Comparison of ENCODE assay signal across 9 mouse cellular contexts in the genomic region with DNA sequence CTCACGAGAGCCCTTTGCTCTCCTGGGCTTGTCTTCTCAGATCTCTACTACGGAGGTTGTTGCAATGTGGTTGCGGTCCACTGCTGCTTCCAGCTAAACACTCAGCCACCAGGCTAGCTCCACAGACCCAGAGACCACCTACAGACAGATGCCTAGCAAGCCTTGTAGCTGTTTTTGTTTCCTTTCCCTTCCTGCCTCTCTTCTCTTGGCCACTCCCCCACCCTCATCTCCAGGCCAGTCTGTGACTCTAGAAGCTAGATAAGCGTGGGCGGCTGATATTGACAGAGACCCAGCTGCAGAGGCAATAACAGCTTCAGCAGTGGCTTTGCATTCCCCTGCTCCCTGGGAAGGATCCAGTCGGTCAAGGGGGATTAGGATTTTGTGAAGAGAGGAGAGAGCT. TPM values are rescaled to one million over a fixed set of nuclear protein-coding genes. Genes with fewer than 3 reads are reported as not detected.
DNase-seq lines count a peak whose midpoint lies in the region; ATAC-seq and TF ChIP-seq lines count a peak whose summit lies in the region.
"Had no signal": no experiment of that assay in that cellular context is flagged by ENCODE, and none has a peak within 500 bp of the region (broad histone marks: within the 10 kb centered on the region; RNA-seq: fewer than 3 reads in every experiment).

A gene (minus strand): TSS at position 150 of the 400 bp plus-strand sequence.

- H3K27me3 ChIP-seq in embryonic facial prominence, embryonic 14.5 days (replicated peaks; ENCODE audit: control insufficient read depth, insufficient read depth, low read length): no peaks in the 10 kb centered on the region
- H3K27me3 ChIP-seq in embryonic facial prominence, embryonic 10.5 days (replicated peaks; ENCODE audit: low read depth, poor library complexity, severe bottlenecking): no peaks in the 10 kb centered on the region
- H3K27me3 ChIP-seq in forebrain, embryonic 11.5 days (ENCODE audit: control insufficient read depth, insufficient read depth, low read length): no peaks in the 10 kb centered on the region

- intact Hi-C loops in left cerebral cortex, adult 2 months (cut with DNase I): no loop called here

- no peak within 1 kb of the TSS for H3K9ac ChIP-seq in embryonic facial prominence, embryonic 14.5 days (ENCODE audit: low read depth, low read length)
- no peak within 1 kb of the TSS for H3K9ac ChIP-seq in forebrain, embryonic 11.5 days (ENCODE audit: low read length)

- no peaks in the 10 kb centered on the region for H3K4me1 ChIP-seq in embryonic facial prominence, embryonic 14.5 days (ENCODE audit: control insufficient read depth, insufficient read depth, low read length)
- no peaks in the 10 kb centered on the region for H3K4me1 ChIP-seq in embryonic facial prominence, embryonic 10.5 days
- no peaks in the 10 kb centered on the region for H3K4me1 ChIP-seq in forebrain, embryonic 11.5 days (replicated peaks; ENCODE audit: control insufficient read depth, insufficient read depth, low read length)

- H3K27ac ChIP-seq in embryonic facial prominence, embryonic 14.5 days (replicated peaks; ENCODE audit: low read depth, low read length): no peak within 1 kb of the TSS
- no peak within 1 kb of the TSS for H3K27ac ChIP-seq in embryonic facial prominence, embryonic 10.5 days (replicated peaks)
- H3K27ac ChIP-seq in forebrain, embryonic 11.5 days (ENCODE audit: low read depth, low read length): no peak within 1 kb of the TSS
- H3K27ac ChIP-seq in left cerebral cortex, adult 2 months: no peak within 1 kb of the TSS
- H3K27ac ChIP-seq: macrophage had no signal

- 25% methylated on average over 6 of the region's 6 CpGs for WGBS in embryonic facial prominence, embryonic 14.5 days
- 36% methylated on average over 6 of the region's 6 CpGs for WGBS in embryonic facial prominence, embryonic 10.5 days
- WGBS in forebrain, embryonic 11.5 days: 47% methylated on average over 6 of the region's 6 CpGs

- no peaks in the 10 kb centered on the region for H3K36me3 ChIP-seq in embryonic facial prominence, embryonic 14.5 days (ENCODE audit: control insufficient read depth, insufficient read depth, low read length)
- H3K36me3 ChIP-seq in embryonic facial prominence, embryonic 10.5 days (replicated peaks): no peaks in the 10 kb centered on the region
- no peaks in the 10 kb centered on the region for H3K36me3 ChIP-seq in forebrain, embryonic 11.5 days (ENCODE audit: control insufficient read depth, insufficient read depth, low read length)

- no peak for ATAC-seq in embryonic facial prominence, embryonic 14.5 days (ENCODE audit: low read depth)
- no peak for ATAC-seq in forebrain, embryonic 11.5 days (replicated peaks; ENCODE audit: low FRiP score)

- no peaks in the 10 kb centered on the region for H3K9me3 ChIP-seq in embryonic facial prominence, embryonic 14.5 days (ENCODE audit: control insufficient read depth, low read length)
- no peaks in the 10 kb centered on the region for H3K9me3 ChIP-seq in embryonic facial prominence, embryonic 10.5 days
- H3K9me3 ChIP-seq in forebrain, embryonic 11.5 days (ENCODE audit: control insufficient read depth, low read length): no peaks in the 10 kb centered on the region

- no peak within 1 kb of the TSS for H3K4me2 ChIP-seq in embryonic facial prominence, embryonic 14.5 days (ENCODE audit: low read depth, low read length)
- no peak within 1 kb of the TSS for H3K4me2 ChIP-seq in forebrain, embryonic 11.5 days (ENCODE audit: low read depth, low read length, severe bottlenecking)

- peak; percentile 24 for DNase-seq in embryonic facial prominence, embryonic 14.5 days (ENCODE audit: low spot score)
- DNase-seq in embryonic facial prominence, embryonic 10.5 days (ENCODE audit: low spot score): no peak
- peak; percentile 13 for DNase-seq in urinary bladder, postnatal 14 days (ENCODE audit: low spot score)
- DNase-seq in urinary bladder, postnatal 10 days (ENCODE audit: low spot score): no peak
- DNase-seq in kidney, postnatal 4 days: peak; percentile 37 to 60
- peak; percentile 23 for DNase-seq in yolk sac, embryonic 10.5 days (ENCODE audit: low spot score)
- no peak for DNase-seq in forebrain, embryonic 11.5 days (ENCODE audit: low spot score)
- DNase-seq in left cerebral cortex, adult 2 months (ENCODE audit: extremely low spot score in 1 of 2, low spot score in 2 of 2): no peak

- no peak for TF ChIP-seq CTCF in left cerebral cortex, adult 2 months (IDR thresholded peaks at IDR 0.05)

- no peak within 1 kb of the TSS for H3K4me3 ChIP-seq in embryonic facial prominence, embryonic 14.5 days (ENCODE audit: low read depth, low read length)
- no peak within 1 kb of the TSS for H3K4me3 ChIP-seq in embryonic facial prominence, embryonic 10.5 days
- H3K4me3 ChIP-seq in forebrain, embryonic 11.5 days (ENCODE audit: low read depth, low read length): no peak within 1 kb of the TSS
- H3K4me3 ChIP-seq in left cerebral cortex, adult 2 months: no peak within 1 kb of the TSS

RNA-seq across cellular contexts. Expression of the gene that starts here (rescaled TPM):
- polyA plus RNA-seq in embryonic facial prominence, embryonic 14.5 days (2014; fragmentation: Nextera tagmentation; extraction: Ambion mirVana): 3.1 and 3.6 TPM in 2 replicates
- 0.11 and 0.32 TPM in 2 replicates for polyA plus RNA-seq in embryonic facial prominence, embryonic 10.5 days (2016; fragmentation: Nextera tagmentation; extraction: Ambion mirVana)
- not detected in 2 replicates for polyA plus RNA-seq in forebrain, embryonic 11.5 days (2014; fragmentation: Nextera tagmentation; extraction: Ambion mirVana)
- 1 to 10 TPM; 2.6 to 3.2 TPM for total RNA-seq in left cerebral cortex, adult 2 months (2021)
- polyA plus RNA-seq: macrophage had no signal

Comparison
In these comparisons a context has a peak if more than half of its experiments do, and no peak if none do; other contexts are left out.
1. DNase-seq: peak in embryonic facial prominence, embryonic 14.5 days (single experiment), urinary bladder, postnatal 14 days (single experiment), kidney, postnatal 4 days (2 of 2) and yolk sac, embryonic 10.5 days (single experiment); none in embryonic facial prominence, embryonic 10.5 days (single experiment), urinary bladder, postnatal 10 days (single experiment), forebrain, embryonic 11.5 days (single experiment) and left cerebral cortex, adult 2 months (0 of 2).